Mouse (Mus musculus) frontal cortex, postnatal 10 days (tissue): ENCODE measurements around the gene Gm4181.
"Not testable (repeated sequence)": the region's sequence is repeated elsewhere in the genome, so short reads cannot be mapped to it uniquely, and the experiment has no call there.

ENCODE experiments used
- DNase-seq, 2 experiments: peaks; one replicate each; pipeline ENCODE4 v3.0.0; 2022; ENCODE audit warnings: low spot score in 2 of 2, mixed read lengths in 1 of 2

The Gm4181 gene

DNA sequence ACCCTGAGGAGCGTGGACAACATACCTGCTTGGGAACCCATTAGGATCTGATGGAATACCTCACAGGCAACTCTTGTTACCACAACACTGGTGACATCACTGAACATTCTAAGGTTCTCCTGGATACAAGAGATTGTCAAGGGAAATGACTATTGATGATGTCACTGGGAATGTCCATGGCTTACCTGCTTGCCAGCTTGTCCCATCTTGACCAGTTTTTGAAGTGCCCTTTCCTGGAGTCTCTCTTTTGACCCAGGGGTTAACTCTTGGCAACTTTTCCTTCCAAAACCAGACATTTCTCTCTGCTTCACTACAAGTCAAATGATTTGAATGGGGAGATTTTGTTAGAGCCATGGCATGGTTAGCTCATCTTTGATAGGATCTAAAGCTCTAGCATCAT lies at the start of gene Gm4181:
TSS of gene Gm4181 (minus strand) at position 101 of the 400 bp plus-strand sequence.
- DNase-seq = not testable (repeated sequence)

DNA sequence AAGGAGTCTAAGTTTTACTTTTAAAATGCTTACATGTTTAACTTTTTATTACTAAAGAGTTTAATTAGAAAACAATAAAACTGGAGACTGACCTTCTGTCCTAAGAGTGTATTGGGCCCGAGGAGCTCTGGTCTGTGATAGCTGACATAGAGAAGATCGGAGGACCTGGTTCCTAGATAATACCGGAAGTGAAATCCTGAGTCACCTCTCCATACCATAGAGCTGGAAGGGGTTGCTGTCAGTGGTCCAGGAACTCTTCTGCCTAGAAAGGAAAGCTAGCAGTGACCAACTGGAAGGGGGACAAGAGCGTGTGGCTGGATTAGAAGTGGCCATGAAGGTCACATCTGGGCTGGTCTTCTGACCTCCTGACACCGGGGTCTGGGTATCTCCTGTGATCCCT lies 41.8 kb upstream of the Gm4181 start:
- DNase-seq = no peak

DNA sequence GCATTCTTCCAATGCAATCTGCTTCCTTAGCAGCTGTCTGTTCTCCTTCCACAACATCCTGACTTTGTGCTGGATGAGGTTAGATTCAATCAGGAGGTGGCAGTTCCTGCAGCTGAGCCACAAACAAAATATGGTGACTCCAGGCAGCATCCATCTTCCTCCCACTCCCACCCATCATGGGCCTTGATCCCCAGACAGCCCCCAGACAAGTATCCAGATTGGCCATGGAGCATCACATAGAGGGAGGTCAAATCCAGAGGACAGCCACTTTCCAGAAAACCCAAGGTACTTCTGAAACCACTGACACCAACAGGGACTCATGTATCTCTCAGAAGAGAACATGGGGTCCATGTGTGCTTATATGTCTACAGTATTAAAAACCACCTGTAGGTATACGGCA lies 3.0 kb downstream of the Gm4181 start:
- DNase-seq = peak; percentile 8 to 13

DNA sequence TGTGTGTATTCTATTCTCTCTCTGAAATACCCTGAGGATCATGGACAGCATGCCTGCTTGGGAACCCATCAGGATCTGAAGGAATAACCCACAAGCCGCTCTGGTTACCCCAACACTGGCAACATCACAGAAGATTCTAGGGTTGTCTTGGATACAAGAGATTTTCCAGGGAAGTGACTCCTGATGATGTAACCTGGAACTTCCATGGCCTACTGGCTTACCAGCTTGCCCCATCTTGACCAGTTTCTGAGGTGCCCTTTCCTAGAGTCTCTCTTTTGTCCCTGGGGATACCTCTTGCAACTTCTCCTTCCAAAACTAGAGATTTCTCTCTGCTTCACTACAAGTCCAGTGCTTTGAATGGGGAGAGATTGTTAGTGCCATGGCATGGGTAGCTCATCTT lies 24.3 kb downstream of the Gm4181 start, which contains the start of gene Gm17078:
TSS of gene Gm17078 (minus strand) at position 101 of the 400 bp plus-strand sequence.
- DNase-seq = no peak

DNA sequence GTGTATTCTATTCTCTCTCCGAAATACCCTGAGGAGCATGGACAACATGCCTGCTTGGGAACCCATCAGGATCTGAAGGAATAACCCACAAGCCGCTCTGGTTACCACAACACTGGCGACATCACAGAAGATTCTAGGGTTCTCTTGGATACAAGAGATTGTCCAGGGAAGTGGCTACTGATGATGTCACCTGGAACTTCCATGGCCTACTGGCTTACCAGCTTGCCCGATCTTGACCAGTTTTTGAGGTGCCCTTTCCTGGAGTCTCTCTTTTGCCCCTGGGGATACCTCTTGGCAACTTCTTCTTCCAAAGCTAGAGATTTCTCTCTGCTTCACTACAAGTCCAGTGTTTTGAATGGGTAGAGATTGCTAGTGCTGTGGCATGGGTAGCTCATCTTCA lies 43.4 kb downstream of the Gm4181 start, which contains the start of gene Gm17174:
TSS of gene Gm17174 (minus strand) at position 101 of the 400 bp plus-strand sequence.
- DNase-seq = not testable (repeated sequence)
